Mouse (Mus musculus) cerebellum, adult 2 months (tissue): ENCODE measurements around the gene Zfhx3.

Experiments used
- CTCF ChIP-seq: fragments of 200-500 bp; IDR thresholded peaks from 2 replicates; pipeline ENCODE4 v1.5.1; 2011; ENCODE audit warnings: low read depth, mild to moderate bottlenecking, control low read depth, low read length, moderate library complexity, borderline replicate concordance; ENCODE audit not compliant: insufficient read depth
- POLR2A ChIP-seq: fragments of 200-500 bp; IDR thresholded peaks from 2 replicates; pipeline ENCODE4 v1.6.1; 2011; ENCODE audit warnings: low read length, control low read depth, borderline replicate concordance; ENCODE audit not compliant: insufficient read depth

DNA sequence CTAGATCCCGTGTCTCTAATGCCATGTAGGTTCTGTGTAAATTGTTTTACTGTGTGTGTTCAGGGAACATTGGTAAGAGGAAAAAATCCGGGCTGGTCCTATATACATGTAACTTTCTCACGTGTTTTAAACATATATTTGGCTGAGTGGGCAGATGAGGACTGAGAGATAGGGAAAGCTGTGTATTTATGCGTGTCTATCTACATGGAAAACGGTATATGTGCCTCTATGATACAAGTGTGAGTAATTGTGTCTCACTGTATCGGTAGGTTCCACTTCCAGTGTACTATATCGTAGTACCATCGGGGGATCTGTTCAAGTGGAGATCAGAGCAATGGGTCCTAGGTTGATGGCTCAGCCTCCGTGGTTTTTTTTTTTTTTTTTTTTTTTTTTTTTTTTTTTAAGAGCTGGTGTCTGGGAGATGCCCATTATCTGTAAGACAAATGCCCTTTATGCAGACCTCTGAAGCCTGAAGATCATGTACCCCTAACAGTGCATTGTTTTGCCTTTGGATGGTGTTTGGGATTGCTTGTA lies 668.8 kb downstream of the Zfhx3 start:
- no peak for TF ChIP-seq POLR2A
- no peak for TF ChIP-seq CTCF
